Mouse (Mus musculus) embryonic fibroblast, embryonic 13.5 days (primary cell): ENCODE data around the gene Ywhag. TPM values are rescaled to one million over a fixed set of nuclear protein-coding genes. Genes with fewer than 3 reads are reported as not detected.

Experiments used
- H3K27ac ChIP-seq: 2 replicates; pipeline ENCODE4 v1.5.1; 2012; ENCODE audit warnings: low read length, control low read depth, inconsistent platforms; ENCODE audit not compliant: insufficient read depth
- H3K4me1 ChIP-seq: 2 replicates; pipeline ENCODE4 v1.6.1; 2011; ENCODE audit warnings: low read length; ENCODE audit not compliant: control insufficient read depth, insufficient read depth
- H3K4me3 ChIP-seq: 2 replicates; pipeline ENCODE4 v1.5.1; 2011; ENCODE audit warnings: mild to moderate bottlenecking, control low read depth, low read length; ENCODE audit not compliant: insufficient read depth
- CTCF ChIP-seq: IDR thresholded peaks from 2 replicates; pipeline ENCODE4 v1.5.1; 2011; ENCODE audit warnings: mild to moderate bottlenecking, control low read depth, low read length, moderate library complexity, borderline replicate concordance; ENCODE audit not compliant: insufficient read depth
- POLR2A ChIP-seq: IDR thresholded peaks from 2 replicates; pipeline ENCODE4 v1.6.1; 2011; ENCODE audit warnings: low read depth, mild to moderate bottlenecking, control low read depth, low read length, moderate library complexity
- polyA plus RNA-seq: library from polyadenylated mRNA; stranded (reverse); fragments of >200 nt; gene quantifications from 2 replicates; pipeline ENCODE4 v1.2.4, GENCODE M21; 2011; ENCODE audit warnings: low read depth; ENCODE audit not compliant: missing spikeins, insufficient read length

The Ywhag gene
- polyA plus RNA-seq, 1 experiment: 255 TPM

DNA sequence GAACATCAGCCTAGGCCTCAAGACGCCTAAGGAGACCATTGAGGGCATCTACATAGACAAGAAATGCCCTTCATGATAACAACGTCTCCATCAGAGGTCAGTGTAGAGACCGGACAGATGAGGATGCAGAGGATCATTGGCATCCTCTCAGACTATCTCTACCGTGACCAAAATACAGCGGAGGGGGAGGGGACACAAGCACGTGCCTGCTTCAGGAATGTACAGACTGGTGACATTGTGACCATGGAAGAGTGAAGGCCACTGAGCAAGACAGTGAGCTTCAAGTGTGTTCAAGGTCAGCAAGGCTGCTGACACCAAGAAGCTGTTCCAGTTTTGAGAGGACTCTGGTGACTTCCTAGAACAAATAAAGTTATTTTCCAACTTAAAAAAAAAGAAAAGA is 39.5 kb downstream of the Ywhag start:
- Histone ChIP-seq H3K27ac (no peak overlapping the region), H3K4me1 (no peaks in the 10 kb centered on the region), H3K4me3 (no peak overlapping the region)
- TF ChIP-seq CTCF: no peak
- TF ChIP-seq POLR2A: no peak

DNA sequence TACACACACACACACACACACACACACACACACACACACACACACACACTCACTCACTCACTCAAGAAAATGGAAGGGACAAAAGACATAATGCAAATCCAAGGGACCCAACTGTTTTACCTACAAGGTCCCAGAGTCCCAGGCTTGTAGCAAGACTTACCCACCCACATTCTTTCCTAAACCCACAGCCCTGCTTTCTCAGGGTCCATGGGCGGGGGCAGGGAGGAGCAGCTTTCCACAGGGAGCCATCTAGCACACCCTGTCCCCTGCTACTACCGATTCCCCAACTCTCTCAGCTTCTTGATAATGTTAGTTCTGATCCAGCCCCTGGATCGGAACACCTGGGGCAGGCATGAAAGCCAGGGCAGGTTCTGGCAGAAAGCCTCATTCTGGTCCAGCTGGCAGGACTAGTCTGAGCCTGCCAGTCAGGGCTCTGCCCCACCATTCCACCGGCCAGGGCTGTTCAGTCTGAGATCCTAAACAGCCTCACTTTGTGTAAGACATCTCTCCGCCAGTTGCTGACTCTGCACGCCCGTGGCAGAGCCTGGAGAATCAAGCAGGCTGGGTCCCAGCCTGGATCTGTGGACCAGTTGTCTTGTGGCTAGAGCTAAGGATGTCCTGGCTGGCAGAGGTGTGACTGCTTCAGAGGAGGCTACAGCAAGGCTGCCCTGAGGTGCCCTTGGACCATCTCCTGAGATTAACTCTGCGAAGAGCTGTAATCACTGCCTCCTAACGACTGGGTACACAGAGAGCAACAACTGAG is 41.6 kb downstream of the Ywhag start:
- no peak overlapping the region for H3K27ac ChIP-seq
- no peak overlapping the region for H3K4me3 ChIP-seq
- TF ChIP-seq CTCF (no peak), POLR2A (no peak)
- no peaks in the 10 kb centered on the region for H3K4me1 ChIP-seq

DNA sequence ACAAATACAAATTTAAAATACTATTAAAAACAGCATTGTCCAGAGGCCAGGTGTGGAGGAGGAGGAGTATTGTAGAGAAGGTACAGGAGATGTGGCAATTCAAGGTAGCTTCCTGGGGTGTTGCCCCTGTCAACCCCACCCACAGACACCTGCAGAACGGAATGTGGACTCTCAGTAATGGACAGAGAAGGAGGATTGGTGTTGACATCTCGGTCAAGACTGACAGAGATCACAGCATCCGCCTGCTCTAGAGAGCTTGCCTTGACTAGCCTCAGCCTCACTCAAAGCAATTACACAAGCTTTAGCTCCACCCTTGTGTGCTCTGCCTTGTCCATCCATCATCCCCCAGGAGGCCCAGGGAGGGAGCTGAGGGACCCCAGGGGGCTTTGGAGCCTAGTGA is 43.5 kb downstream of the Ywhag start:
- no peaks in the 10 kb centered on the region for H3K4me1 ChIP-seq

DNA sequence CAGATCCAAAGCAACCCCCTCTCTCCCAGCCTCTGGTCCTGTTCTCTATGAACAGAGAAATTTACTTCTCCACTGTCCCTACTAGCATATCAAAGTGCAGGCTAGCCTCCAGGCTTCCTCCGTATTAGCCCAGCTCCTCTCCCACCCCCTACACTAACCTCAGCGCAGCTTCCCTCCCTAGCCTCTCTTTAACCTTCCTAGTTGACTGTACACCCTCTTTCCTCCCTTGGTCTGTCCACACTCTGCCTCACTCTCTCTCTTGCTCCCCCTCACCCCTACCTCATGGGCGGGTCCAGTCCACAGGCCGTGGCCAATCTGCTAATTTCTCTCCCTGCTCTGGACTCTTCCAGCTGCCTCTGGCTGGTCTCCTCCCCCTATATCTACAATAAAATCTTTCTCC is 44.1 kb downstream of the Ywhag start:
- Histone ChIP-seq H3K27ac (no peak overlapping the region), H3K4me1 (no peaks in the 10 kb centered on the region), H3K4me3 (no peak overlapping the region)
- no peak for TF ChIP-seq CTCF
- TF ChIP-seq POLR2A: peak; percentile 31; the same call in 1 of the 2 replicates

More for the DNA sequence above, 43.5 kb downstream of the Ywhag start:
- H3K27ac ChIP-seq: no peak overlapping the region
- no peak overlapping the region for H3K4me3 ChIP-seq
- no peak for TF ChIP-seq CTCF
- TF ChIP-seq POLR2A: no peak

DNA sequence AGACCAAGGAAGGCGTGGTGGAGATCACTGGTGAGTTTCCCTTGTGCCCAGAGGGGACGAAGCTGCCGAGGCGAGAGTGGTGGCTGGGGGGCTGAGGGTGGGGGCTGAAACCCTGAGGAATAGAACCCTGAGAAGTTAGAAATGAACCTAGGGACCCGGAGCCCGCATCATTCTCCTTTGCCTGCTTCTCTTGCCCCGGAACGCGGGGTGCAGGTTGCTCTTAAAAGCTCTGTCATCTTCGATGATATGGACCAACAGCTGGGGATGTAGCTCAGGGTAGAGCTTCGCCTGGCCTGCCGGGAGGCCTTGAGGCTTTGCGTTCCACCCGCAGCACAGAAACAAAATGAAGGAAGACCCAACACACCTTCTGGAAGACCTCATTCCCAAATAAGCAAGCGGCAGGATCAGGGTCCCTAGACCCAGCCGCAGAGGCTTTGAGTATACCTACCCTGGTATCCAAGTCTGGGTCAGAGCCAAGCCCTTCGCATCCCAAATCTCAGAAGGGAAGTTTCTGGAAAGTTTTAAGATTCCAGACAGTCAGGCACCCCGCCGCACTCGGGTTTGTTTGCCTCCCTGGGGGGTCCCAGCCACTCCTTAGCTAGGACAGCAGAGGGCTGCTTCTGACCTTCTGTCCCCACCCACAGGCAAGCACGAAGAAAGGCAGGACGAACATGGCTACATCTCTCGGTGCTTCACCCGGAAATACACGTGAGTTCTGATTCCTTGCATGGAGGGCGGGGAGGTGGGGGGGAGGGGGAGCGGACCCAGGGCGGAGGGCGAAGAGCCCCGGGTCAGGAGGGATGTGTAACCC is 45.8 kb downstream of the Ywhag start:
- TF ChIP-seq CTCF (no peak), POLR2A (peak; percentile 47; the same call in 1 of the 2 replicates)
- H3K4me3 ChIP-seq: peak overlapping the region; percentile 68
- no peak overlapping the region; the same call in 1 of the 2 replicates for H3K27ac ChIP-seq
- peaks cover 2% of the 10 kb centered on the region; the same call in 1 of the 2 replicates for H3K4me1 ChIP-seq

DNA sequence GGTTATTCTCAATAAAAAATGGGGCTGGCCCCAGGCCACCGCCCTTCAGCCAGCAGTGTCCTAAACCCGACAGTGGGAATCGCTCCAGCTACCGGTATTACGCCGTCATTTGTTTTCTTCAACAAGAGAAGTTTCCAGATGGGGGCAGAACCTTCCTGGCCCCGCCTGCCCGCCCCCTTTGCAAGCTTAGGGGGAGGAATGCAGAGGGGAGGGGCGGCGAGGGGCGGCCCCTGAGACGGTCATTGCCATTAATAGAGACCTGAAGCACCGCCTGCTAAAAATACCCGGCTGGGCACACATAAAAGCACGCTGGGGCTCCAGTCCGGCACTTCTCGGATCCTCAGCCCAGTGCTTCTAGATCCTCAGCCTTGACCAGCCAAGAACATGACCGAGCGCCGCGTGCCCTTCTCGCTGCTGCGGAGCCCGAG is 46.7 kb downstream of the Ywhag start, which contains the start of gene Hspb1:
Gene Hspb1, plus strand, starts transcription at position 245 of the 428 bp plus-strand sequence.
- Histone ChIP-seq H3K4me1 (peaks cover 2% of the 10 kb centered on the region; the same call in 1 of the 2 replicates), H3K4me3 (peak within 1 kb of the TSS; percentile 68), H3K27ac (peak within 1 kb of the TSS; percentile 41; the same call in 1 of the 2 replicates)
- TF ChIP-seq POLR2A (peak; percentile 89), CTCF (no peak)

DNA sequence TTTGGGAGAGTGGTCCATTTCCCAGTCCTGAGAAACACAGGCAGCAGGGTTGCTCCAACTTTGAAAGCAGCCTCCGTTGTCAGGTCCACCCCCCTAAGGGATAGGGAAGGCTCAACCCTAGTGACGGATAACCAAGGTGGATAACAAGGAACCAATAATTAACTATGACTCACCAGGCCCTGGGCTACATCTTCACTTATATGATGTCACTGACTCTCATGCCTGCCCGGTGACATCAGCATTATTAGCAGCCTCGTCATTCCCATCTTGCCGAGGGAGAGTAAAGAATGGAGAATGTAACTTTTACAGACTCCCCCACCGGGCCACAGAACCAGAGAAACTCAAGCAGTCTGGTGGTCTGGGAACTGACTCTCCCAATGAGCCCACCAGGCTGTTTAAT is 49.8 kb downstream of the Ywhag start:
- TF ChIP-seq CTCF (no peak), POLR2A (no peak)
- peak overlapping the region; percentile 24; the same call in 1 of the 2 replicates for H3K27ac ChIP-seq
- no peak overlapping the region for H3K4me3 ChIP-seq
- H3K4me1 ChIP-seq: peaks cover 2% of the 10 kb centered on the region; the same call in 1 of the 2 replicates

DNA sequence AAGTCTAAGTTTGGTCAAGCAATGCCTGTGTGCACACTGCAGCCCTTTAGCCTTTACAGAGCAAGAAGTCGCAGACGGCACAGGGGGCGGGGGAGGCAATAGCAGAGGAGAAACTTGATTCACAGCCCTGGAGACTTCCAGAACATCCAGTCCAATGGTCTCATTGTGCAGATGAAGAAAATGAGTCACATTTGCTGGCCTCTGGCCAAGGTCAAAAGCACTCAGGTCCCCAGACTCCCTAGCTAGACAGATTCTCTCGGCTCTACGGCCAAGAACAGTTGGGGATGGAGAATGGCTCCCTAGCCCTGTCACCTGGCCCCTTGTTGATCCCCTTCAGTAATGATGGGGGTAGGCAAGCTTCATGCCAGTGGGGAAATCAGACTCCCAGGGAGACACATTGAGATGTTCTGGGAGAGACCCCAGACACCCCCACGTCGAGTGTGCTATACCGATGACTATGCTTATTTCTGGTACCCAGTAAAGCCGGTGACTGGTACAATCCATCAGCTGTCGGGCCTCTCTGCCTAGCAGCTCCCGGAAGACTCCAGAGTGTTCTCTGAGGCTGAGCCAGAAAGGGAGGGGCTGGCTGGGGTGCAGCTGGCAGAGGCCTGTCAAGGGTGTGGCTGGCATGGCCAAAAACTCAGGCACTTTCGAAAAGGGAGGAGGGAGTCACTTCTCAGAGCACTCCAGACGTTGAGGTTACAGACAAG is 54.8 kb downstream of the Ywhag start:
- TF ChIP-seq CTCF (no peak), POLR2A (no peak)
- Histone ChIP-seq H3K4me1 (peaks cover 5% of the 10 kb centered on the region), H3K27ac (peak overlapping the region; percentile 66), H3K4me3 (no peak overlapping the region)

DNA sequence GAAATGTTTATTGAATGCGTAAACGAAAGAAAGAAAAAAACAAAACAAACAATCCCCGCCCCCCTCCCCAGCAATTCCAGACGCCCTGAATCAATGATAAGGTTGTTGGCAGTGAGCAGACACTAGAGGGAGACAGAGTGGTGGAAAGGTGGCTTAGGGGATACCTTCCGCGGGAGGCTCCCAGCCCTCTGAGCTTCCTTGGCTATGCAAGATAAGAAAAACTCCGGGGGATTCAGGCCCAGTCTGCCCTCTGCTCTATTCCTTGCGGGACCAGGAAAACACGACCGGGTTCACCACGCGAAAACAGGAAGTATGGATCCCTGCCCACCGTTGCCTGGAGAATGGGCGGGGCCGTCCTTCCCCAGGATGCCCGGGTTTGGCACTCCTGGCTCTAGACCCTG is 56.6 kb downstream of the Ywhag start:
- TF ChIP-seq CTCF (peak; percentile 51; the same call in 1 of the 2 replicates), POLR2A (peak; percentile 37)
- Histone ChIP-seq H3K27ac (0 out of 2 replicates have a peak overlapping the region, but pooled peaks have one; percentile 13), H3K4me1 (peaks cover 5% of the 10 kb centered on the region), H3K4me3 (peak overlapping the region; percentile 28)
